Mouse (Mus musculus): ENCODE measurements around the gene Lancl1.

Gene Lancl1

DNA sequence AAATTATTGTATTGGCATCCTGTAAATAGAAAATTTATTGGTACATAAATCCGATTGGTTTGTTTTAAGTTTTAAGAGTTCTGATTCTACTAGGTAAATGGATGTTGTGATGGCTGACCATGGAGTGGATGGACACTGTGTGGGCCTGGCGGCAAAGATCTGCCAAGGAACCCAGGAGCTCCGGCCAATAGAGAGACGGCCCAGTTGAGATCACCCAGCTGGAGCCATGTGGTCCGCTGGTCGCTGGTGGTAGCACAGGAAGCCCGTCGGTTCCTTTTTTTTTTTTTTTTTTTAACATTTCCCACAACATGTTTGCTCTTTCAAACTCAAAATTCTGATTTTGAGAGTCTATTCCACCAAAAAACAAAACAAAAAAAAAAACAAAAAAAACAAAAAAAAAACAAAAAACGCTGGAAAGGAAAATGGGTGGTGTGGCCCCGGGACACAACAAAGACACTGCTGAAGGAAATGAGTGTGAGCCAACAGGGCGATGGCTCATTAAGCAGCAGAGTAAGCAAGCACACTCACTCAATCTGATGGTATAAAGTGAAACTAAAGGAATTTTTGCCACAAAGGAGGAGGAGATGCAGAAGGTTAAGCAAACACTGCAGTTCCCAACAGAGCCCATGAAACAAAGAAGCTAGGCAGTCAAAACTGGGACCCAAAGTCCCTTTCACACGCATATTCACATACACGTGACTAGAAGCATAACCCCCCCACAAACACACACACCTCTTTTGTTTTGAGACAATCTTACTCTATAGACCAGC, 21.4 kb downstream of the Lancl1 start:
- no peak for DNase-seq (ENCODE audit: low spot score in 2 of 2)

DNA sequence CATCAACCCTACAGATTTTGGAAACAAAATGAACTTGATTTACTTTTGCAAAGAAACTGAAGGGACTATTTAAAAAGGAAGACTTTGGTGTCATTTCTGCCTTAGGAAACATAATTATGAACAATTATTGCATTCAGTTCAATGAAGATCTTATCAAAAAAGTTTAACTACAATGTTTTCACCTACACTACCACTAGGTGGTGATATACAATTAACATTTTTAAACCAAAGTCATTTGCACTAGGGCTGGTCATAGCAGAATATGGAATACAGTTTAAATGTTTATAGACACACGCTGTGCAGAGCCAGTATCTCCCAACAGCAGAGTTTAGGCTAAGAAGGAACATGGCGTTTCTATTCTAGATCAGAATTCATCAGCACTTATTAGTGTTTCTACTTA, 24.5 kb downstream of the Lancl1 start:
- DNase-seq (ENCODE audit: low spot score in 2 of 2) = no peak

DNA sequence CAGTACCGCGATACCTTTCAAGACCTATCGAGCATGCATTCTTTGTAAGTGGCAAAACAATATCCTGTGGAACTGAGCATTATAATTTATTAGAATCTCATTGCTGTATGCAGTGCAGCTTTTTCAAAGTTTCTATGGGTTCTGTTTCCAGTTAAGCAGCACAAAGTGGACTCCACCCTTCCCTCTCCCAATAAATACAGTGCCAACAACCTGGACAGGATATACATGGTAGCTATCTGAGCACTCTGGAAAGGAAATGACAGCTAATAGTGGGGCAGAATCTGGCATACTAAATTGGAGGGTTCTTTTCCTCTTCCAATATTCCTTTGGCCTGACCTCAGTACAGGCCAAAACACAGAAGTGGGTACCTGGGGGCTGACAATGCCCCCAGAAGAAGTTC, 28.2 kb downstream of the Lancl1 start:
- no peak for DNase-seq (ENCODE audit: low spot score in 2 of 2)

DNA sequence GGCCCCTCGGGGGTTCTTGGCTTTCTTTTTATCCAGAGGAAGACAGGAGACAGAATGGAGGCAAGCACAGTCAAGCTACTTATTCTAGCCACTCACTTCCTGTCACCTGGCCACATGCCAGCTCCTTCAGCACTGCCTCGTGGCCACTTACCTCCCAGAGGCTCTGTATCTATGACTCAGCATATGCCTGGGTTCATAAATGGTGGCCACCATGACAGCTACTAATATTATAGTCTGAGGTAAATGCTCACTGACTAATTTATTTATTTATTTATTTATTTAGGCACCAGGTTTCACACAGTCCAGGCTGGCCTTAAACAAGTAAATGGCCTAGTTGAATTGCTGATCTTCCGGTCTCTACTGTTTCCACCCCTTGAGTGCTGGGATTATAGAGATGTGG, 35.0 kb downstream of the Lancl1 start:
- peak in 1 of 2 experiments; percentile 18 for DNase-seq (ENCODE audit: low spot score in 2 of 2)

DNA sequence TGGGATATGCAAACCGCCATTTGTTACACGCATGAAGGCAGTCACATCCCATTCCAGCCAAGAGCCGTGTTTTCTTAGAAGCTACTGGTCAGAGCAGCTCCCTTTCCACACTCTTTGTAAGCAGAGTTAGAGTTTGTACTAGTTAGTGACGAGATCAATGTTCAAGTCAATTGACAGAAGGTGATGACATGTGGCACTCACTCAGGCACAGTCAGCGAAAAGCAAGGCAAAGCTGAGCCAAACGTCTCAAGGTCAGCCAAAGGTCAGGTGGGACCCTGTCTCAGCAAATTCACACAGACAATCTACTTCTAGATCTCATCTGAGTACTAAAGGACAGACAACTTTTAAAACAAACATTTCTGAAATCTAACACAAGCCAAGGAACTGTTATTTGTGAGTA, 36.4 kb downstream of the Lancl1 start:
- DNase-seq (ENCODE audit: low spot score in 2 of 2) = no peak

DNA sequence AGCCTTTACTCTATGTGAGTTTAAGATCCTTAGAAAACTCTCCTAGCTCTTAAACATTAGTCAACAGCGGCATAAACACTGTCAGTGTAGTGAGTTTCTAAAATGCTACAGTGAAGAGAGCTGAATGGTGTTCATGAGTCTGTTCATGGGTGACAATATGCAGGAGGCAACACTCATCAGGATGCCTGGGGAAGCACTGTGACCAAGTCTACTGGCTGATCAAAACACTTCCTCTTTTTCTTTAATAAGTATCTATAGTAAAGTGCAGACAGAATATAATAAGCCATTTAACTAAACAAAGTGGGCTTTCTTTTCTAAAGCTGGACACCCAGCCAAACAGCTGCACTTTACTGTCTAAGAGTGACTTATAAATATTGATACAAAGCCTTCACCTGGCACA, 37.3 kb downstream of the Lancl1 start:
- no peak for DNase-seq (ENCODE audit: low spot score in 2 of 2)

DNA sequence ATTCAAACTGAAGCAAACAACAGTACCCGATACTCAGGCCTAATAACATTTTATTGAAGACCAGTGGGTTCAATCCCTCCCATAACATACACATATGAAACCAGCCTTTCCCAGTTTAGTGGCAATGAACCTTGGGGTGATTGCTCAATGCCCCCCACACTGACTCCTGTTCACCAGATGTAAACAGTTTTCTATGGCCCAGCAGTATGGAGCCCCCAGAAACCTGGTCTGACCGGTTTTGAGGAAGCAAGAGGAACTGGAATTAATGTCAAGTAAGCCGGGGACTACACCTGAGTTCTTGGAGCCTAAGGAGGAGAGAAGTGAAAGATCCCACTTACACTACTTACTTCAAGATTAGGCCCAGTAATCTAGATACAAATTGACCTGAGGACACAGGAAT, 38.2 kb downstream of the Lancl1 start:
- DNase-seq (ENCODE audit: low spot score in 2 of 2) = no peak

DNA sequence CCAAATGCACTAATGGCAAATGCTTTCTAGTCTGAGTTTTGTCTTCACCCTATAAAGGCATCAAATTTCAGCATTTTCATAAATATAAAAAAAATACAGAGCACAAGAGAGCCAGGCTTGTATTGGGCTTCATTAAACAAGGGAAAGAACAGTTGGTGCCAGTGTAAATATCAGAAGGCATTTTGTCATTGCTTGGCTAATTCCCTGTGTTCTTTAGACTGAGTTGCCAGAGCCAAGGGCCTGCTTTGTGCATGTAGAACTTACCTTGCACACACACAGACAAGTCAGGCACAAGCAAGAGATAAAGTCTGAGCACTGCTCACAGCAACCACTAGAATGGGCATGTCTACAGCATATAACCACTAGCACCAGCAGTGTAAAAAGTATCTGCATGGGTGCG, 40.1 kb downstream of the Lancl1 start:
- DNase-seq (ENCODE audit: low spot score in 2 of 2) = no peak

DNA sequence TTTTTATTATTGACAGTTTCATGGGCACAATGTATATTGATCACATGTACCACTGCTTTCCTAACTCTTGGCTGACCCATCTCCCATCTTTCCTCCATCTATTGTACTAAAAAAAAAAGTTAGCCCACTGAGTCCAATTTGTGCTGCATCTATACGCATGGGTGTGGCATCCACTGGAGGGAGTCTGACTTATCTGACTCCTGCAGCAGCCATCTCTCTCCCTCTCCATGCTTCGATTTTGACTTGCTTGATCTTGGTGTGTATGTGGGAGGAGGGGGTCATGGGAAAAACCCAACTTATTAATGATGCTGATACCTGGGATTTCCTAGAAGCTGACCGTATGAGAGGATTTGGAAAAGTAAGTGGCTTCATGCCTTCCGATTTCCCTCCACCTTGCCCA, 40.5 kb downstream of the Lancl1 start:
- no peak for DNase-seq (ENCODE audit: low spot score in 2 of 2)

DNA sequence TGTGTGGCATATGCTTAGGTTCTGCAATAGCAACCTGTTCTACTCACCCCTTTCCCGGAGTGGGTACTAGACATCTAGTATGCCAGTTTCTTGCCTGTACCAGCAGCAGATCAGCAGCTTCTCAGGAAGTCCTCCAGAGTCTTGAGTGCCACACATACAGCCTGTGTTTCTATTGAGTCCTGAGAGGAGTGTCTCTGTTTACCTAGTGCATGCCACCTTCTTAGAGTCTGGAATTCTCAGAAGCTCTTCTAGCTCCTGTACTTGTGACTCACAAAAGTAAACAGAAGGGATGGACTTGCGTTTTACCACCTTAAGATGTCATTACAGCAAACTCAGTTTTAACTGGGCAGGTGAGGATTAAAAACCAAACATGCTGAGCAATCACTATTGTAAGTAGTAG, 41.9 kb downstream of the Lancl1 start:
- no peak for DNase-seq (ENCODE audit: low spot score in 2 of 2)

DNA sequence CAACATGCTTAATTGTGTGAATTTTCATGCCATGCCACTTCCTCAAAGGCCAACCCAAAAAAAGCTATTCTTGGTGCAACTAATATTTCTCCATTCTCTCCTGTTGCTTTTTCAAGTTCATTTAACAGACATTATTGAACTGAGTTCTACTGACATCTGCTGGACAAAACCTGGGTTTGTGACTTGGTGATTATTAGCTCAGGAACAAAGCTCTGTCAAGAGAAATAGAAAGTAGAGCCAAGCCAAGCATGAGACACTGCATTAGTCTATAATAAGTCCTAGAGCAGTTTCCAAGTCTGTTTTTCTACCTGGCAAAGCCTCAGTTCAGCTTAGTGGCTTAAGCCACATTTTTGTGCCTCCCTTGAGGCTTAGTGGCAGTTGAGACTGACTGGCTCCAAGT, 45.9 kb downstream of the Lancl1 start:
- DNase-seq (ENCODE audit: low spot score in 2 of 2) = no peak

DNA sequence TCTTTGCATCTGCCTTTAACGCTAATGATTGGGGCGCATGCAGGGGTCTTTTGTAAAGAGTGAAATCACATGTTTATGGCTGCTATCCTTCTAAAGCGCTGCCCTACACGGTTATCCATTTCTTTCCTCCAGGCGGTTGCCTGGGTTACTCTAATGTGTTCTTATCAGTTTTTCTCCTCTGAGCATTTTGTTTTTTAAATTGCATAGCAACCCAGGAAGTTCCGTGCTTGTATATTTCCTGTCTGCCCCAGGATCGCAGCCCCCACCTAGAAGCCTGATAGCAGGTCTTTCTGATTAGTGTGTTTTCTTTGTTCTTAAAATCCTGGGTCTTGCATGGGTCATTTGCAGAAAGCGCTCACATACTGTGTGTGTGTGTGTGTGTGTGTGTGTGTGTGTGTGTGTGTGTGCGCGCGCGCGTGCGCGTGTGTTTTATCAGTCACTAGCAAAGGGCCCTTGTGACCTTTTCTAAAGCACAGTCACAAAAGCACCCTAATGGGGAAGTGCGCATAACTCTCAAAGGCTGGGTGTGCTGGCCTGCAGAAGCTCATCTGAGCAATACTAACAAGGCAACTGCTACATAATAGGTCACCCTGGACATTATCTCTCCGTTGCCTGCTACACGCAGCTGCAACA, 51.0 kb downstream of the Lancl1 start:
- no peak for DNase-seq (ENCODE audit: low spot score in 2 of 2)

DNA sequence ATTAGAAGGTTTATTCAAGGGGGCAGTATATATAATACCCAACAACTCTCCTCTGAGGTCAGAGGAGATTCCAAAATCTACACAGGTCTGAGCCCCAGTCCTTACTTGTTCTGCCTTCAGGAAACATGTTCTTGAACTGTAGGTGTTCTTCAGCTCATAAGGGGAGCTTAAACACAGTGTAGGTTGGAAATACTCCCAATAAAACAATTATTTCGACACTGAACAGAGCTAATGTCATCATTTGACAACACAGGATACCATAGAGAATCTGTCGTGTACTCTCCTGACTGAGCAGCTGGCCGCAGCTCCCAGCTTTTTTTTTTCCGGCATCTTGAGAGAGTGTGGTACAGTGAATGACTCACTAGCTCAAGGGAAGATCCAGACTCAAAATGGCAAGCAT, 52.8 kb downstream of the Lancl1 start:
- DNase-seq (ENCODE audit: low spot score in 2 of 2) = no peak

DNA sequence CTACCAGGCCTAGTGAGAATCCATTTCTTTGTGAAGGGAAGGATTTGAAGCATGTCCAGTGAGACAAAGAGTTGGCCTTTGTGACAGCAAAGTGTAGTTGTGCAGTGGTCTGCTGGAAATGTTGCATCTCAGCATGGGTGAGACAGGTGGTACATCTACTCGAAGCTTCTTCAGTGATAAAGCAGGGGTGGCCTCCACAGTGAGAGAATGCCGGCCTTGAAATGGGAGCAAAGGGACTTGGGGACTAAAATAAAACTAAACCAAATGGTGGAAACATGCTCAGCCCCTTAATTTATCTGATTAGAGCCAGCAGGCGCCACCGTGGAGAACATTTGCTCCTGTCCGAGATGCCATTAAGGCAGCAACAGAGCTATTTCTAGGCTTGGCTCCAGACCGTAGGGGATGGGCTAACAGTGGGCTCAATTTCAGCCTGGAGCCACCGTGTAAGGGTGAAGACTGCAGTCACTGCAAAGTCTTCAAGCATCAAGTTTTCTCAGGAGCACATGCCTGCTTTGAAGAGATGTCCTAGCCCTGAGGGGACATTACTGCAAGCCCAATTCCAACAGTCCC, 53.5 kb downstream of the Lancl1 start:
- no peak for DNase-seq (ENCODE audit: low spot score in 2 of 2)

DNA sequence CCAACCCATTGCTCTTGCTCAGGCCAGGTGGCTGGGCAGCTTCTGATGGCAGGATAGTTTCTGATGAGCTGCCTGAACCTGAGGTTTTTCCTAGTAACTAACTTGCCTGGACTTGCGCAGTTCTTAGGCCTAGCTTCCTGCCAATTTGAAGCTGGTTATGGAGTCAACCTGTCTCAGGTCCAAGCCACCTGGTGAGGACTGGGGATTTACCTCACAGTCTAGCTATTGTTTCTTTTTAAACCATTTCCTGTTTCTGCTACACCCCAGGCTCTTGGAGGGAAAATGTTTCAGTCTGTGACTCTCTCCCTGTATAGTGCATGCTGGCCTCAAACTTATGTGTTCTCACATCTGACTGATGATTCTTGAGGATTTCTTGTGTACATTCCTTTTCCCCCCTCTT, 58.5 kb downstream of the Lancl1 start:
- DNase-seq (ENCODE audit: low spot score in 2 of 2) = no peak

DNA sequence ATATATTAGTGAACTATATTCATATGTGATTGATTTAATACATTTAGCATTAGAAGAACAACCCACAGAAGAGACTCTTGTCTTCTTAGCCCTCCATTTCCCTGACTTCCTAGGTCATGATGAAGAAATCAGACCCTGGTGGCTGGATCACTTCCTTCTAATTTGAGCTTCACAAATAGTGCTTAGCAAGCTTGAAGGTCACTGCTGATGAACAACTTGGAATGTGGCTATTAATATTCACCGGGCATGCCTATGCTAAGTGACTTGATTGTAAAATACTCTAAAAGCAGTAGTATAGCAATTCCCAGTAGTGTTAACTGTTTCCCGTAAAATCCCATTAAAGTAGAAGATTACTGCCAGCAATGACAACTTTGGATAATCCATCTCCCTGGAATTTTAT, 63.2 kb downstream of the Lancl1 start:
- DNase-seq (ENCODE audit: low spot score in 2 of 2) = no peak

DNA sequence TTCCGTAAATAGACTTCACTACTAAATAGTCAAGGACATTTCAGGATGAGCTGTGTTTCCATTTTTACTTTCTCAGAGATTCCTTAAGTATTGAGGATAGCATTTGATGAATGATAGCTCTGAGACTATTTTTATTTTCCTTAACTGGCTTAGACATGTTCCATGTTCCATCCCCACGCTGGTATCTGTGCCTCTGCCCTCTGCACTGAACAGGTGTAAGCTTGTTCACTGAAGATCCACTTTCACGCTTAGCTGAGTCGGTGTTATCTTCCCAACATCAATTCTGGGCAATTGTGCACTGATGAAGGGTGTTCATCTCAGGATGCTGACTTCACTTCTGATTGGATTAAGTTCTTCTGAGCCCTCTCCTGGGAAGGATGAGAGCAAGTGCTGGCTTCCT, 73.8 kb downstream of the Lancl1 start:
- no peak for DNase-seq (ENCODE audit: low spot score in 2 of 2)

DNA sequence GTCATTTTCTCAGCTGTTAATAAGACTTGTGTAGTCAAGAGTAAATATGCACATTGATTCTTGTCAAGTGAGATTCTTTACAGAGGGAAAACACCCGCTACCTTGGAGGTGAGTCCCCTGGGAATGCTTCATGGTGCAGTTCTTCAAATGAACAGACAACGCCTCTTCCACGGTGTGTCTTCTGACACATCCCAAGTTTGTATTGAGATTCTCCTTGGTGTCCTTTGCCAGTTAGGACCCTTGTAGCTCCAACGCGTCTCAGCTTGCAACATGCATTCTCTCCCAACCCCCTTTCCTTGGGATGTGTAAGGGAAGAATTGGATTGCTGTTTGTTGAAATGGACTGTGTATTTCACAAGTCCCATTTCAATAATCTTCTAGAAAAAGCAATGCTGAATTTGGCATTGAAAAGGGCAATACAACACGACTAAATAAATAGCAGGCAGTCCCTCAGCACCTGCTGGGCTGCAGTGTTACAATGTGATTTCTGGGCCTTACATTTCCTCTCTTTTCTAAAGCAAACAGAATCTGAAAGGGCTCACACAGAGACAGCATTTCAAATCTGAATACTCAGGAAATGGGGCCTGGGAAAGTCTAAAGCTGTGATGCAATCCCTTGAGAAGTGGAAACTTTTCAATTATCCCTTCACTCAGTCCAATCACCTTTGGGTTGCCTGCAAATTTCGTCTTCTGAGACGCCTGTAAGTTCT, 78.0 kb downstream of the Lancl1 start:
- DNase-seq (ENCODE audit: low spot score in 2 of 2) = no peak

DNA sequence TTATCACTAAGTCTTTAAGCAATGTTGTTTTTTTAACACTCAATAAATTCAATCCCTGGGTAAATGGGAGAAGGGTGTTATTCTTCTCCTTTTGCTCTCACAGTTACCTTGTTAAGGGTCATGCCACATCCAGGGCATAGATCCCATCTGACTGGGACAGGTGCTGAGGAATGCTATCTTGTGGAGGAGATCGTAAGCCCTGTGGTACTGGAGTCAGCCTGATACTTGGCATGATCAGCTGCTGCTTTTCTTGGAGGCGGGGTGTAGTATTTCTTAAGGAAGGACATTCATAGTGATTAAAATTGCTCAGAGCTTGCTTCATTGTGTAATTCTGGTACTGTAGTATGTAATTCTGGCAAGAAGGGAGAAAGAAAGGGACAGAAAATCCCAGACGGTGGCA, 81.3 kb downstream of the Lancl1 start:
- DNase-seq (ENCODE audit: low spot score in 2 of 2) = no peak

DNA sequence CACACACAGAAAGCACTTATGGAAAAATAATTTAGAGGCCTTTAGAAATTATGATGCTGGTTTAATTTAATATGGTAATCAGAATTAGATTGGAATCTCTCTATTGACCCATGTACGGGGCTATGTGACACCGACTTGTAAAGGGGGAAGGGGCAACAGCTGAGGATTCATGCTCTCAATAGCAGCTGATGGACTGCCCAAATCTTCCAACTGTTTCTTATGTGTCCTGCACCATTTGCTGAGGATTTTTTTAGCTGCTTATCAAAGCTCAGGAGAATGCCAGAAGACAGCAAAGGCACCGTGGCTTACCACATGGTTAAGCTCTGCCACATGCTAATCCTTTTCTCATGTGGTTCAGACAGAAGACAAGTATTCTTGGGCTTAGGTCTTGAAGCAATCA, 87.6 kb downstream of the Lancl1 start:
- DNase-seq (ENCODE audit: low spot score in 2 of 2) = no peak
